11 mouse cellular contexts compared by ENCODE assay signal in genomic region chr7:71216808-71217207, GRCm38 (mm10).
DNase-seq lines count a peak whose midpoint lies in the region; ATAC-seq and TF ChIP-seq lines count a peak whose summit lies in the region.
"Had no signal": no experiment of that assay in that cellular context is flagged by ENCODE, and none has a peak within 500 bp of the region (broad histone marks: within the 10 kb centered on the region; RNA-seq: fewer than 3 reads in every experiment).

No protein-coding gene starts in this region.

- TF ChIP-seq CTCF in liver, postnatal 0 days (IDR thresholded peaks at IDR 0.05; ENCODE audit: low read depth), result no peak

- no peak overlapping the region for H3K9ac ChIP-seq in heart, embryonic 11.5 days (ENCODE audit: low read depth, low read length)
- H3K9ac ChIP-seq in liver, postnatal 0 days (replicated peaks), result no peak overlapping the region
- H3K9ac ChIP-seq: embryonic facial prominence, embryonic 13.5 days; liver, embryonic 14.5 days; neural tube, embryonic 13.5 days had no signal

- H3K27me3 ChIP-seq in heart, embryonic 11.5 days (ENCODE audit: control insufficient read depth, insufficient read depth, low read length), result no peaks in the 10 kb centered on the region
- H3K27me3 ChIP-seq in liver, postnatal 0 days (ENCODE audit: insufficient read depth, low read length), result no peaks in the 10 kb centered on the region
- H3K27me3 ChIP-seq: embryonic facial prominence, embryonic 13.5 days; neural tube, embryonic 13.5 days had no signal

- no peaks in the 10 kb centered on the region for H3K36me3 ChIP-seq in heart, embryonic 11.5 days (ENCODE audit: control insufficient read depth, insufficient read depth, low read length)
- H3K36me3 ChIP-seq in liver, postnatal 0 days (replicated peaks; ENCODE audit: insufficient read depth, low read length), result no peaks in the 10 kb centered on the region
- H3K36me3 ChIP-seq: embryonic facial prominence, embryonic 13.5 days; neural tube, embryonic 13.5 days had no signal

- H3K4me3 ChIP-seq in heart, embryonic 11.5 days (ENCODE audit: low read depth, low read length), result no peak overlapping the region
- H3K4me3 ChIP-seq in liver, postnatal 0 days (ENCODE audit: low read depth, low read length), result no peak overlapping the region
- H3K4me3 ChIP-seq: embryonic facial prominence, embryonic 13.5 days; neural tube, embryonic 13.5 days had no signal

- H3K27ac ChIP-seq in heart, embryonic 11.5 days (ENCODE audit: low read depth, low read length), result no peak overlapping the region
- H3K27ac ChIP-seq in liver, postnatal 0 days (ENCODE audit: low read depth), result no peak overlapping the region
- H3K27ac ChIP-seq: embryonic facial prominence, embryonic 13.5 days; liver, embryonic 14.5 days; neural tube, embryonic 13.5 days had no signal

- 20% methylated on average over 2 of the region's 2 CpGs for WGBS in heart, embryonic 11.5 days (ENCODE audit: insufficient replicate concordance)
- WGBS in liver, postnatal 0 days (ENCODE audit: insufficient replicate concordance), result 49% methylated on average over 2 of the region's 2 CpGs

- no peak for TF ChIP-seq EP300 in liver, postnatal 0 days (IDR thresholded peaks at IDR 0.05; ENCODE audit: low read depth)

- H3K9me3 ChIP-seq in heart, embryonic 11.5 days (replicated peaks; ENCODE audit: control insufficient read depth, low read length), result no peaks in the 10 kb centered on the region
- H3K9me3 ChIP-seq in liver, postnatal 0 days (ENCODE audit: low read length), result no peaks in the 10 kb centered on the region
- H3K9me3 ChIP-seq: embryonic facial prominence, embryonic 13.5 days; neural tube, embryonic 13.5 days had no signal

- DNase-seq in heart, adult 11 months, result peak; percentile 97
- peak; percentile 69 for DNase-seq in adrenal gland, adult 2 months
- DNase-seq in heart, postnatal 10 days, result peak; percentile 54 to 60
- DNase-seq in liver, postnatal 0 days, result peak; percentile 19
- no peak for DNase-seq in left cerebral cortex, postnatal 36 days (ENCODE audit: low spot score in 2 of 2)

- H3K4me1 ChIP-seq in heart, embryonic 11.5 days (ENCODE audit: control insufficient read depth, insufficient read depth, low read length), result no peaks in the 10 kb centered on the region
- no peaks in the 10 kb centered on the region for H3K4me1 ChIP-seq in liver, postnatal 0 days (ENCODE audit: insufficient read depth)
- H3K4me1 ChIP-seq: embryonic facial prominence, embryonic 13.5 days had no signal

- intact Hi-C loops in heart, postnatal 10 days (cut with DNase I), result no loop called here
- intact Hi-C loops in left cerebral cortex, postnatal 36 days (cut with DNase I), result no loop called here

- H3K4me2 ChIP-seq in heart, embryonic 11.5 days, result no peak overlapping the region
- no peak overlapping the region for H3K4me2 ChIP-seq in liver, postnatal 0 days (ENCODE audit: low read depth, low read length)
- H3K4me2 ChIP-seq: embryonic facial prominence, embryonic 13.5 days; neural tube, embryonic 13.5 days had no signal

- no peak for ATAC-seq in heart, embryonic 11.5 days (replicated peaks; ENCODE audit: insufficient number of reproducible peaks, low FRiP score, low TSS enrichment)
- ATAC-seq in liver, postnatal 0 days, result no peak
- no peak for ATAC-seq in CD4-positive, CD25-positive, alpha-beta regulatory T cell, adult 4 months
- ATAC-seq in frontal cortex, adult (ENCODE audit: low TSS enrichment), result no peak

Comparison
In these comparisons a context has a peak if more than half of its experiments do, and no peak if none do; other contexts are left out.
1. DNase-seq: peak in heart, adult 11 months (single experiment), adrenal gland, adult 2 months (single experiment), heart, postnatal 10 days (2 of 2) and liver, postnatal 0 days (single experiment); none in left cerebral cortex, postnatal 36 days (0 of 2).